Mouse (Mus musculus): ENCODE data around the gene Olfr1391.
"Not testable (repeated sequence)": the region's sequence is repeated elsewhere in the genome, so short reads cannot be mapped to it uniquely, and the experiment has no call there.

DNA sequence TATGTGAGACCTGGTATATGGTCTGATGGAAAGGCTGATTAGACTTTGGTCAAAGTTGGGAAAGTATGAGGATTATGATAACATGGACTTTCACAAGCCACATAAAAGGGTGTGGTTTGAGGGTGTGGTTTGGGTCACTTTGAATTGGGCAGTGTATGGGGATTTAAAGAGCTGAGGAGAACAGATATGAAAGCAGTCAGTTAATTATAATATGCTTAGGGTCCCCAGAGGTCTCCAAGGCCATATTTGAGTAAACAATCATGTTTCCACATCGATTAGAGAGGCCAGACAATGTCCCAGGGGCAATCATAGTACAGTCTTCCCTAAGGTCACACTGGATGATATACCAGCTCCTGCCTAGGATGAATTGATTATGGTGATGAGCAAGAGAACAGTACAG, 37.6 kb upstream of the Olfr1391 start, which contains the start of gene Olfr1392:
- not testable (repeated sequence) for TF ChIP-seq CTCF, EP300 (IDR thresholded peaks at IDR 0.05; ENCODE audit: low read depth)

Data from liver, postnatal 0 days (tissue).